Mouse (Mus musculus) heart, postnatal 0 days (tissue): Measurements from ENCODE around the gene Nfkb1.

Source experiments
- CTCF ChIP-seq: IDR thresholded peaks from 2 replicates; pipeline ENCODE4 v1.5.1; 2016; ENCODE audit warnings: antibody characterized with exemption, control low read depth, low read depth
- EP300 ChIP-seq: IDR thresholded peaks from 2 replicates; pipeline ENCODE4 v1.6.1; 2016; ENCODE audit warnings: antibody characterized with exemption, low read depth

- TF ChIP-seq CTCF (no peak), EP300 (no peak)
Measured at GRCm38 (mm10) chr3:135591376-135591775, 100.0 kb downstream of the Nfkb1 start.
